Mouse (Mus musculus) liver, adult 2 months (tissue): ENCODE data around the gene Cyp4f17.

Experiments
- CTCF ChIP-seq: fragments of 200-500 bp; IDR thresholded peaks from 2 replicates; pipeline ENCODE4 v1.5.1; 2011; ENCODE audit warnings: low read depth, low read length, control low read depth
- POLR2A ChIP-seq: fragments of 200-500 bp; IDR thresholded peaks from 2 replicates; pipeline ENCODE4 v1.6.1; 2011; ENCODE audit warnings: low read length, control low read depth; ENCODE audit not compliant: insufficient read depth; ENCODE audit errors: extremely low read depth

DNA sequence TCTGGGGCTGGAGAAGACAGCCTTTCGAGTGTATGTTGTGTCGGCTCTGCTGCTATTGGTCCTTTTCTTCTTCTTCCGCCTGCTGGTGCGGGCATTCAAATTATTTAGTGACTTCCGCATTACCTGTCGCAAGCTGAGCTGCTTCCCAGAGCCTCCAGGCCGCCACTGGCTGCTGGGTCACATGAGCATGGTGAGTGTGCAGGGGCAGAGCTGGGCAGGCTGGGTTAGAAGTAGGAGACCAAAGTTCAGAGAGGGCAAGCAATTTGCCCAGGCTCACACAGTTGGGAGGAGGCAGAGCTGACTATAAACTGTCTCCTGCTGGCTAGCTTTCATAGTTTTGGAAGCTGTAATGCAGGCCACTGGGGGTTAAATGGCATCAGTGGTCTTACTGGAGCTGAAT is 37.4 kb upstream of the Cyp4f17 start:
- TF ChIP-seq CTCF: no peak
- TF ChIP-seq POLR2A: no peak
